Mouse (Mus musculus): Measurements from ENCODE around the gene Hoxa3. TPM values are rescaled to one million over a fixed set of nuclear protein-coding genes. Genes with fewer than 3 reads are reported as not detected.

The Hoxa3 gene
- polyA plus RNA-seq, 1 experiment from 2014 or later = 0.91 TPM

DNA sequence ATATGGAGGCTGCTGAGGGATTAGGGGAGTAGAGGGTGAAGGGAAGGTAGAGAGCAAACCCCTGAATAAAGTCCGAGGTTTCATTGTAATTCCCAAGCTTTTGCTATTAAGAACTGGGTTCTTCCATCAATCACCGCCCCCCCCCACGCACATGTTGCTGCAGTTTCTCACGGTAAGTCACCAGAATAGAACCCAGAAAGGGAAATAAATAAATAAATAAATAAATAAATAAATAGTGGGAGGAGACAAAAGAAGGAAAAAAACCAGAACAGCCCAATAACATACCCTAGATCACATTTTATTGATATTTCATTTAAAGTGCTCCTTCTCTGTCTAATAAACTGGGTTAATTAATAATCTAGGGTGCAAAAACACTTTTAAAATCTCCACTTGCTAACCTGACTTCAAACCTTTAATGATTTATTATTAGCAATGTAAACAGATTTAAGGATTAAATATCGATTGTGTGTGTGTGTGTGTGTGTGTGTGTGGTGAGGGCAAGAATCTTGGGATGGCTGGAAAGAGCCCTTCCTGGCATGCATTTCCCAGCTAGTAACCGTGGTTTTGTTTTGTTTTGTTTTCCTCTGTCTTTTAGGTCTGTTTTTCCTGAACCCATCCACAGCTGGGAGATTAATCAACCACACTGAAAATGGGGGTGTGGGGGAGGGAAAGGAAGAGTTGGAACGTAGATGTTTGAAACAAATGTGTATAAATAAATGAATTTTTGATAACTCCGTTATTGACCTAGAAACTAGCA, 51.6 kb downstream of the Hoxa3 start:
- H3K4me2 ChIP-seq (ENCODE audit: low read depth, low read length) = peak overlapping the region; percentile 29
- no peaks in the 10 kb centered on the region; the same call in 1 of the 2 replicates for H3K4me1 ChIP-seq (ENCODE audit: control insufficient read depth, insufficient read depth, low read length)
- peak overlapping the region; percentile 43 for H3K9ac ChIP-seq (replicated peaks; ENCODE audit: low read length)
- peaks cover 70% of the 10 kb centered on the region for H3K27me3 ChIP-seq (ENCODE audit: control insufficient read depth, insufficient read depth, low read length)
- no peak overlapping the region for H3K27ac ChIP-seq (replicated peaks; ENCODE audit: low read depth, low read length)
- ATAC-seq (replicated peaks; ENCODE audit: insufficient number of reproducible peaks, low FRiP score, low TSS enrichment, low read depth) (no peak), DNase-seq (ENCODE audit: low spot score) (peak; percentile 37)
- H3K36me3 ChIP-seq (replicated peaks; ENCODE audit: control insufficient read depth, insufficient read depth, low read depth, low read length) = no peaks in the 10 kb centered on the region
- WGBS = 3% methylated on average over 8 of the region's 8 CpGs
- H3K9me3 ChIP-seq (replicated peaks; ENCODE audit: control insufficient read depth, low read length) = no peaks in the 10 kb centered on the region
- H3K4me3 ChIP-seq (ENCODE audit: low read depth, low read length) = peak overlapping the region; percentile 13; the same call in 1 of the 2 replicates

- 0 out of 2 replicates have a peak overlapping the region, but pooled peaks have one; percentile 39 for H3K27ac ChIP-seq (replicated peaks; ENCODE audit: low read depth, low read length)
- ATAC-seq (replicated peaks; ENCODE audit: insufficient number of reproducible peaks, low FRiP score, low TSS enrichment, low read depth) (no peak), DNase-seq (ENCODE audit: low spot score) (peak; percentile 17)
- peaks cover 72% of the 10 kb centered on the region for H3K27me3 ChIP-seq (ENCODE audit: control insufficient read depth, insufficient read depth, low read length)
- peak overlapping the region; percentile 21 for H3K4me2 ChIP-seq (ENCODE audit: low read depth, low read length)
- H3K36me3 ChIP-seq (replicated peaks; ENCODE audit: control insufficient read depth, insufficient read depth, low read depth, low read length) = no peaks in the 10 kb centered on the region
- H3K4me3 ChIP-seq (ENCODE audit: low read depth, low read length) = peak overlapping the region; percentile 21
- no peaks in the 10 kb centered on the region; the same call in 1 of the 2 replicates for H3K4me1 ChIP-seq (ENCODE audit: control insufficient read depth, insufficient read depth, low read length)
- WGBS = under 1% methylated on average over 30 of the region's 30 CpGs
- H3K9me3 ChIP-seq (replicated peaks; ENCODE audit: control insufficient read depth, low read length) = no peaks in the 10 kb centered on the region
- peak overlapping the region; percentile 43 for H3K9ac ChIP-seq (replicated peaks; ENCODE audit: low read length)
These were observed 52.4 kb downstream of the Hoxa3 start for GRCm38 (mm10) chr6:52160511-52161335.

GRCm38 (mm10) chr6:52159979-52160378, 53.2 kb downstream of the Hoxa3 start:
- no peak for ATAC-seq (replicated peaks; ENCODE audit: insufficient number of reproducible peaks, low FRiP score, low TSS enrichment, low read depth)
- WGBS = 3% methylated on average over 8 of the region's 9 CpGs
- H3K9me3 ChIP-seq (replicated peaks; ENCODE audit: control insufficient read depth, low read length) = no peaks in the 10 kb centered on the region
- no peaks in the 10 kb centered on the region for H3K36me3 ChIP-seq (replicated peaks; ENCODE audit: control insufficient read depth, insufficient read depth, low read depth, low read length)
- no peak for DNase-seq (ENCODE audit: low spot score)
- H3K27me3 ChIP-seq (ENCODE audit: control insufficient read depth, insufficient read depth, low read length) = peaks cover 79% of the 10 kb centered on the region
- H3K9ac ChIP-seq (replicated peaks; ENCODE audit: low read length) = peak overlapping the region; percentile 43; the same call in 1 of the 2 replicates
- no peaks in the 10 kb centered on the region; the same call in 1 of the 2 replicates for H3K4me1 ChIP-seq (ENCODE audit: control insufficient read depth, insufficient read depth, low read length)
- no peak overlapping the region for H3K27ac ChIP-seq (replicated peaks; ENCODE audit: low read depth, low read length)
- peak overlapping the region; percentile 58 for H3K4me3 ChIP-seq (ENCODE audit: low read depth, low read length)
- peak overlapping the region; percentile 99 for H3K4me2 ChIP-seq (ENCODE audit: low read depth, low read length)

GRCm38 (mm10) chr6:52159164-52159761, 53.9 kb downstream of the Hoxa3 start:
- WGBS = 4% methylated on average over 12 of the region's 12 CpGs
- Histone ChIP-seq H3K27ac (replicated peaks; ENCODE audit: low read depth, low read length) (no peak overlapping the region), H3K9me3 (replicated peaks; ENCODE audit: control insufficient read depth, low read length) (no peaks in the 10 kb centered on the region), H3K4me2 (ENCODE audit: low read depth, low read length) (peak overlapping the region; percentile 99), H3K4me3 (ENCODE audit: low read depth, low read length) (peak overlapping the region; percentile 58), H3K4me1 (ENCODE audit: control insufficient read depth, insufficient read depth, low read length) (no peaks in the 10 kb centered on the region; the same call in 1 of the 2 replicates), H3K9ac (replicated peaks; ENCODE audit: low read length) (no peak overlapping the region), H3K27me3 (ENCODE audit: control insufficient read depth, insufficient read depth, low read length) (peaks cover 79% of the 10 kb centered on the region), H3K36me3 (replicated peaks; ENCODE audit: control insufficient read depth, insufficient read depth, low read depth, low read length) (no peaks in the 10 kb centered on the region)
- DNase-seq (ENCODE audit: low spot score) (no peak), ATAC-seq (replicated peaks; ENCODE audit: insufficient number of reproducible peaks, low FRiP score, low TSS enrichment, low read depth) (peak; percentile 18; the same call in 1 of the 2 replicates)

GRCm38 (mm10) chr6:52158276-52159051, 54.7 kb downstream of the Hoxa3 start, which contains the start of gene Hoxa1:
Gene Hoxa1 (minus strand): TSS chr6:52158317.
- H3K4me1 ChIP-seq (ENCODE audit: control insufficient read depth, insufficient read depth, low read length) = no peaks in the 10 kb centered on the region; the same call in 1 of the 2 replicates
- H3K27ac ChIP-seq (replicated peaks; ENCODE audit: low read depth, low read length) = no peak within 1 kb of the TSS
- H3K4me2 ChIP-seq (ENCODE audit: low read depth, low read length) = peak within 1 kb of the TSS; percentile 99
- under 1% methylated on average over 55 of the region's 55 CpGs for WGBS
- DNase-seq (ENCODE audit: low spot score) = peak; percentile 83
- peaks cover 77% of the 10 kb centered on the region for H3K27me3 ChIP-seq (ENCODE audit: control insufficient read depth, insufficient read depth, low read length)
- peak within 1 kb of the TSS; percentile 50 for H3K9ac ChIP-seq (replicated peaks; ENCODE audit: low read length)
- no peaks in the 10 kb centered on the region for H3K9me3 ChIP-seq (replicated peaks; ENCODE audit: control insufficient read depth, low read length)
- no peaks in the 10 kb centered on the region for H3K36me3 ChIP-seq (replicated peaks; ENCODE audit: control insufficient read depth, insufficient read depth, low read depth, low read length)
- ATAC-seq (replicated peaks; ENCODE audit: insufficient number of reproducible peaks, low FRiP score, low TSS enrichment, low read depth) = peak; percentile 73
- peak within 1 kb of the TSS; percentile 58 for H3K4me3 ChIP-seq (ENCODE audit: low read depth, low read length)

GRCm38 (mm10) chr6:52157466-52158275, 55.5 kb downstream of the Hoxa3 start:
- no peak overlapping the region for H3K9ac ChIP-seq (replicated peaks; ENCODE audit: low read length)
- no peak overlapping the region for H3K27ac ChIP-seq (replicated peaks; ENCODE audit: low read depth, low read length)
- H3K27me3 ChIP-seq (ENCODE audit: control insufficient read depth, insufficient read depth, low read length) = peaks cover 75% of the 10 kb centered on the region
- H3K4me1 ChIP-seq (ENCODE audit: control insufficient read depth, insufficient read depth, low read length) = no peaks in the 10 kb centered on the region; the same call in 1 of the 2 replicates
- DNase-seq (ENCODE audit: low spot score) (peak; percentile 2), ATAC-seq (replicated peaks; ENCODE audit: insufficient number of reproducible peaks, low FRiP score, low TSS enrichment, low read depth) (no peak; the same call in 1 of the 2 replicates)
- WGBS = 2% methylated on average over 32 of the region's 32 CpGs
- no peak overlapping the region; the same call in none of the 2 replicates for H3K4me2 ChIP-seq (ENCODE audit: low read depth, low read length)
- H3K4me3 ChIP-seq (ENCODE audit: low read depth, low read length) = no peak overlapping the region
- H3K36me3 ChIP-seq (replicated peaks; ENCODE audit: control insufficient read depth, insufficient read depth, low read depth, low read length) = no peaks in the 10 kb centered on the region
- H3K9me3 ChIP-seq (replicated peaks; ENCODE audit: control insufficient read depth, low read length) = no peaks in the 10 kb centered on the region

Measured in embryonic facial prominence, embryonic 11.5 days (tissue).